Mouse (Mus musculus) thymus, adult 2 months (tissue): ENCODE measurements around the gene Car11.

Experiments used
- CTCF ChIP-seq: fragments of 200-500 bp; IDR thresholded peaks from 2 replicates; pipeline ENCODE4 v1.5.1; 2012; ENCODE audit warnings: mild to moderate bottlenecking, control low read depth, low read length, moderate library complexity, borderline replicate concordance; ENCODE audit not compliant: control insufficient read depth, poor library complexity, insufficient read depth; ENCODE audit errors: extremely low read depth
- POLR2A ChIP-seq: fragments of 200-500 bp; IDR thresholded peaks from 2 replicates; pipeline ENCODE4 v1.6.1; 2012; ENCODE audit warnings: mild to moderate bottlenecking, low read length, control low read depth, moderate library complexity; ENCODE audit not compliant: control insufficient read depth, poor library complexity, insufficient read depth; ENCODE audit errors: extremely low read depth

GRCm38 (mm10) chr7:45665303-45666138, 34.1 kb upstream of the Car11 start:
- TF ChIP-seq CTCF (no peak), POLR2A (no peak)
